Mouse (Mus musculus) megakaryocyte, embryonic 14.5 days (primary cell): ENCODE data around the gene Cldn34a.

Source experiments
- FLI1 ChIP-seq: IDR thresholded peaks from 2 replicates; pipeline ENCODE4 v1.6.1; 2012; ENCODE audit warnings: low read length, inconsistent platforms, mixed read lengths
- GATA1 ChIP-seq: IDR thresholded peaks from 3 replicates; pipeline ENCODE4 v1.6.1; 2012; ENCODE audit warnings: mixed read lengths, low read length, inconsistent platforms, borderline replicate concordance

DNA sequence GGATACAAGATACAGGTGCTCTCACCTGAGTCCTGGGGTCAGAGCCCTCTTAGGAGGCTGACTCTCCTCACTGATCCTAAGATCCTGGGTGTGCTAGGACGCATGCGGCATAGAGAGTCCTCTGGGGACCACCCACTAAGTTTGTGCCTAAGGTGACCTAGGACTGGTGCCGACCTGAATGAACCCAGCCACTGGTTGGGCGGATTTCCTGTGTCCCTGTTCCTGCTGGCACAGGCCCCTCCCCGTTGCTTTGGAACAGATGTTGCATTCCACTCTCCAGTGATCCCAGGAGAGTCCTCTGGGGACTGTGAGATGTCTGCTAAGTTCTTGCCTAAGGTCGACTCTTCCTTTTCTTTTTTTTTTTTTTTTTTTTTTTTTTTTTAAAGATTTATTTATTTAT is 5.7 kb upstream of the Cldn34a start:
- TF ChIP-seq GATA1, result no peak
- TF ChIP-seq FLI1, result no peak
